Mouse (Mus musculus): Measurements from ENCODE around the gene Prkacb. TPM values are rescaled to one million over a fixed set of nuclear protein-coding genes. Genes with fewer than 3 reads are reported as not detected.

Gene Prkacb
- polyA plus RNA-seq, 1 experiment, result 26.1 TPM

DNA sequence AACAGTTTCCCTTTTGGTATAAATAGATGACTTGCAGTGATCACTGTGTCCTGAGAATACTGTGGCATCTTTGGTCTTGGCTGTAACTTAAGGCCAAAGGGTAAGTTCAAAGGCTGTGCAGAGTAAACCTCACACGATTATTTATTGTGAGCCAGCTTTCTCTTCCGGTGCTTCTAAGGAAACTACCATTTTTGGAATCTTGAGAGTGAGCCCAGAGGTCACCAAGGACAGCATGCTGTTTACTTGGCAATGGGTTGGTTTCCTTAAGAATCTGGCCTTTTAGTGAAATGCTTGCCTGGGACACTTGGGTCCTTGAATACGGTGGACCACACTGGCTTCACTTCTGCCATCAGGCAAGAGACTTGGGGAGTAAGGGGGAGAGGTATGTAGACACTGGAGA lies 30.0 kb upstream of the Prkacb start:
- no peak for DNase-seq

DNA sequence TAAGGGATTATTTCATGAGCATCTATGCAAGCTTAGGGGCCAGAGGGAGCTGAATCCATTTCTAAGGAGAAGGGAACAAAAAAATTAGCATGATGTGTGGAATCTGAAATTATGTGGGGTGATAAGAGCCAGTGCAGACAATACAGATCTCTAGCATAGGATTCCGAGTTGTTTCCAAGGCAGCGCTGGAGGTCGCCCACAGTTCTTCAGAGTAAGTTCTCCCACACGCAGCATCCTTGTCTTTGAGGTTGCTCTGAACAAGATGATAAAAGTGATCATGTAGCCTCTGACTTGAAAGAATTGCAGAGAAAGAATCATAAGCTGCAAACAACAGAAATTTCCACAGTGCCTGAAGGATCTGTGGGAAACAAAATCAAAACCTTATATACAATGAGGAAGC lies 7.9 kb upstream of the Prkacb start:
- no peak for TF ChIP-seq CTCF (IDR thresholded peaks at IDR 0.05; ENCODE audit: insufficient read depth, low read length)
- no peak for TF ChIP-seq POLR2A (IDR thresholded peaks at IDR 0.05; ENCODE audit: borderline replicate concordance, extremely low read depth, low read depth, low read length)
- DNase-seq, result no peak
- WGBS, result 88% methylated on average over 4 of the region's 4 CpGs
- H3K4me1 ChIP-seq (ENCODE audit: control insufficient read depth, insufficient read depth, low read length), result no peaks in the 10 kb centered on the region
- H3K4me3 ChIP-seq (replicated peaks; ENCODE audit: extremely low read depth, low read depth, low read length), result no peak overlapping the region

More for the DNA sequence above, 30.0 kb upstream of the Prkacb start:
- no peak for TF ChIP-seq POLR2A (IDR thresholded peaks at IDR 0.05; ENCODE audit: borderline replicate concordance, extremely low read depth, low read depth, low read length)
- no peak for TF ChIP-seq CTCF (IDR thresholded peaks at IDR 0.05; ENCODE audit: insufficient read depth, low read length)
- 24% methylated on average over 3 of the region's 3 CpGs for WGBS
- H3K4me3 ChIP-seq (replicated peaks; ENCODE audit: extremely low read depth, low read depth, low read length), result no peak overlapping the region
- H3K4me1 ChIP-seq (ENCODE audit: control insufficient read depth, insufficient read depth, low read length), result peaks cover 6% of the 10 kb centered on the region

DNA sequence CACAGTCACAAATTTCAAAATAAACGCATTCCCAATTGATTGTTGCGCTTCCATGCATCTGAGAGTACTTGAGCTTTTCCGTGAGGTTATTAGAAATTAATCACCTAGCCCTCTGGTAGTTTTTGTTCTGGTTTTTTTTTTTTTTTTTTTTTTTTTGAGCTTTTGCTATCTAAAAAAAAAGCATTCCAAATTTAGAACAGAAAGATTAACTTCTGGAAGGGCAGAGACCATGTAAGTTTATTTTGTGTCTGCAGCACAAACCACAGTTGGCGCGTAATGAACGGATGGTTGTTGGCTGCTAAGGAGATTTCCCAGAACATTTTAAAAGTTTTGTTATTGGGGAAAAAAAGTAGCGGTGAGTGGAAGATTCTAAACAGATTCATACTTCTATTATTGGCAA lies 834 bp upstream of the Prkacb start:
- 44% methylated on average over 7 of the region's 7 CpGs for WGBS
- no peak for DNase-seq
- peak overlapping the region; percentile 98 for H3K4me3 ChIP-seq (replicated peaks; ENCODE audit: extremely low read depth, low read depth, low read length)
- TF ChIP-seq POLR2A (IDR thresholded peaks at IDR 0.05; ENCODE audit: borderline replicate concordance, extremely low read depth, low read depth, low read length), result no peak
- no peak for TF ChIP-seq CTCF (IDR thresholded peaks at IDR 0.05; ENCODE audit: insufficient read depth, low read length)
- 0 out of 2 replicates have a peak, but pooled peaks cover 3% of the 10 kb centered on the region for H3K4me1 ChIP-seq (ENCODE audit: control insufficient read depth, insufficient read depth, low read length)

DNA sequence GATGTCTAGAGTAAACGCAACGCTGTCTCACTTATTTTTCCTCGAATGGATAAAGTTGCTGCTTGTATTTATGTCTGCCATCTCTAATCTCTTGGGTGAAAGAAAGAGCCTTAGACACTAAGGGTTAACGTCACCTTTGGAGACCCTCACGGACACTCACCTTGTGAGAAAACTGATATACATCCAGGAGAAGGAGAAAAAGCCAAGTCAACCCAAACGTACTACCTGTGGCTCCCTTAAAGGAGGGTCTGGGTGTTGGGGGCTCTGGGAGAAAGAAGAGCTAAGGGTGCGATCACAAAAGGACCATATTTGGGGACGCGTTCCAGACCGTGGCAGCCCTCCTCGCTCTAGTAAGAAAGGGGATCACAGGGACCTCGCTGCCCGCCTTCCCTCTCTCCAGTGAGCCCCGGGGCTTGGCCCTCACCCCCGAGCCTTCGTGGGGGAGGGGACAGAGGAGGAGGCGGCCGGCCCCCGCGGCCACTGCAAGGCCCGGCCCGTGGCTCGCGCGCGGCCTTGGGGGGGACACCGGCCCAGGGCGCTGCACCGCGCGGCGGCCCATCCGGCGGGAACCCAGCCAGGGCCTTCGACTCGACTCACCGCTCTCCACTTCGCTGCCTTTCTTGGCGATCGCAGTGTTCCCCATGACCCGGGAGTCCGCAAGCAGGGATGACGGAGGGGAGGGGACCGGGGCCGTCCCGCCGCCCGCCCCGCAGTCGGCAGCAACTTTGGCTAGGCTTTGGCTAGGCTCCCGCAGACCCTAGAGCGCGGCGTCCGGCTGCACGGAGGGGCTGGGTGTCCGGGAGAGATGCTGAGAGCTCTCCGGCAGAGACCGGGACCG lies 530 bp downstream of the Prkacb start:
- H3K4me3 ChIP-seq (replicated peaks; ENCODE audit: extremely low read depth, low read depth, low read length), result peak overlapping the region; percentile 98
- WGBS, result 1% methylated on average over 58 of the region's 60 CpGs
- DNase-seq, result no peak
- TF ChIP-seq POLR2A (IDR thresholded peaks at IDR 0.05; ENCODE audit: borderline replicate concordance, extremely low read depth, low read depth, low read length) (no peak), CTCF (IDR thresholded peaks at IDR 0.05; ENCODE audit: insufficient read depth, low read length) (no peak)
- H3K4me1 ChIP-seq (ENCODE audit: control insufficient read depth, insufficient read depth, low read length), result 0 out of 2 replicates have a peak, but pooled peaks cover 3% of the 10 kb centered on the region

DNA sequence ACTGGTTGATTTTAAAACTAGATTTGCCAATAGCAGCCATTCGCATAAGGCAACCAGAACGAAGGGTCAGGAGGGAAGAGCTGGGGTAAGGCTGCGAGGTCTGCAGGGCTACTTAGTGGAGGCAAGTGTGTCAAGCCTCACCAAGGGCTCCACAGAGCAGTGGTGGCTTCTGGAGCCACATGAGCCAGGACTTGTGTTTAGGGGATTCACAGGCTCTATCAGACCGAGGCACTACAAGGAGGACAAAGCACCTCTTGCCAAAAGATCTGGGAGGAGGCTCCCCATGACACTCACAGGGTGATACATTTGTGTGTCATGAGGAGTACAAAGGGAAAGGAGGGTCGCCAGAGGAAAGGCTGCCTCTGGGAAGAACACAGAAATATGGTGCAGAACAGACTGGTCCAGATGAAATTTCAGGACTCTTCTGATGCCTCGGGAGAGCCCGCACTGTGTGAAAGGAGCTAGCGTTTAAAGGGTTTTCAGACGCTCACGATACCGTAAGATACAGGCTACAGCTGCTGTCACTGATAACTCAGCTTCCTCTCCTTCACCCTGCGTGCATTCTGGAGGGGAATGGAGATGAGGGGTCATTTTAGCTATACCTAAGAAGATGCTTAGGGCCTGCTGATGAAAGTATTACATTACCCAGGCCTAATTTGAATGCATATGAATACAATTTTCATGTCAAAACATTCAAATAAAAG lies 19.1 kb downstream of the Prkacb start:
- Histone ChIP-seq H3K4me1 (ENCODE audit: control insufficient read depth, insufficient read depth, low read length) (no peaks in the 10 kb centered on the region; the same call in 1 of the 2 replicates), H3K4me3 (replicated peaks; ENCODE audit: extremely low read depth, low read depth, low read length) (no peak overlapping the region)
- TF ChIP-seq POLR2A (IDR thresholded peaks at IDR 0.05; ENCODE audit: borderline replicate concordance, extremely low read depth, low read depth, low read length) (no peak), CTCF (IDR thresholded peaks at IDR 0.05; ENCODE audit: insufficient read depth, low read length) (no peak)
- WGBS, result 80% methylated on average over 12 of the region's 12 CpGs
- DNase-seq, result no peak

DNA sequence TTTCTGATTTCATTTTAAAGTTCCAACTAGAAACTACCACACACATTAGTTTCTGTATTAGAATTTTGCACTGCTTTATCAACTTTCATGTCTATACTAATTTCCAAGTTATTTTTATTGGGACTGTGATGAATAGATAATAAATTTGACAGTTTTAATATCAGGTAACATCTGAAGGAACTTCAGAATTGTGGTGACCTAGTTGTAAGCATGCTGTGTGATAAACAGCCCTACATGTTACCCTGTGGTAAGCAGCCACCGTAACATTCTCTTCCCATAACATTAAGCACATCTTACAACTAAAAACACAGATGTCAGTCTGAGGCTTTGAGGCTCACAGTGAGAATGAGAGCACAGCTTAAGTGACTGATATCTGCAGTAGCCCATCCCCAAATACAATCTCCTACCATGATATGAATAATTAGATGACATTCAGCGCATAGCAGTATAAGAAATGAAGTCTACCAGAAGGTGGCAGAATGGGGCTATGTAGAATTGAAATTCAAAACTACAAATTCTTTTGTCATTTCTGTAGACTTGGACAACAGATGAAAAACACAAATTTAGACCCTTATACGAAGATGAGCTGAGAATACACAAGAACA lies 20.5 kb downstream of the Prkacb start:
- no peak overlapping the region for H3K4me3 ChIP-seq (replicated peaks; ENCODE audit: extremely low read depth, low read depth, low read length)
- TF ChIP-seq POLR2A (IDR thresholded peaks at IDR 0.05; ENCODE audit: borderline replicate concordance, extremely low read depth, low read depth, low read length), result no peak
- TF ChIP-seq CTCF (IDR thresholded peaks at IDR 0.05; ENCODE audit: insufficient read depth, low read length), result peak; percentile 23; the same call in 1 of the 2 replicates
- 70% methylated on average over 3 of the region's 3 CpGs for WGBS
- no peaks in the 10 kb centered on the region; the same call in 1 of the 2 replicates for H3K4me1 ChIP-seq (ENCODE audit: control insufficient read depth, insufficient read depth, low read length)
- DNase-seq, result no peak

DNA sequence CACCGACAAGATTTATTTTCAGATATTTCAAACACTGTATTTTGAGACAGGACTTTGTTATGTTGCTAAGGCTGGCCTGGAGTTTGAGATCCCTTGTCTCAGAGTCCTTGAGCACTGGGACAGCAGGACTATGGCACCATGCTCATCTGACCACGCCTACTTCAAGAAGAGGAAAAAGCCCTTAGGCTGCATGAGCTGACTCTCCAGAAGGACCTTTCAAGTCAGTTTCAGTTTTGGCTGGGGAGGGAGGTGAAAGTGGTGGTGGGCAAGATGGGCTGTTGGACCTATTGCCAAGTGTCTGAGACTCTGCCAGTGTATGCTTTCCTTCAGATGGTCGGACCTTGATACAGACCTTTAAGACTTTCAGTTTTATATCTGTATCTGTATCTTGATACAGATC lies 28.6 kb downstream of the Prkacb start:
- TF ChIP-seq POLR2A (IDR thresholded peaks at IDR 0.05; ENCODE audit: borderline replicate concordance, extremely low read depth, low read depth, low read length), result no peak
- DNase-seq, result no peak
- WGBS, result 58% methylated on average over 3 of the region's 3 CpGs
- Histone ChIP-seq H3K4me3 (replicated peaks; ENCODE audit: extremely low read depth, low read depth, low read length) (no peak overlapping the region), H3K4me1 (ENCODE audit: control insufficient read depth, insufficient read depth, low read length) (peaks cover 2% of the 10 kb centered on the region)

DNA sequence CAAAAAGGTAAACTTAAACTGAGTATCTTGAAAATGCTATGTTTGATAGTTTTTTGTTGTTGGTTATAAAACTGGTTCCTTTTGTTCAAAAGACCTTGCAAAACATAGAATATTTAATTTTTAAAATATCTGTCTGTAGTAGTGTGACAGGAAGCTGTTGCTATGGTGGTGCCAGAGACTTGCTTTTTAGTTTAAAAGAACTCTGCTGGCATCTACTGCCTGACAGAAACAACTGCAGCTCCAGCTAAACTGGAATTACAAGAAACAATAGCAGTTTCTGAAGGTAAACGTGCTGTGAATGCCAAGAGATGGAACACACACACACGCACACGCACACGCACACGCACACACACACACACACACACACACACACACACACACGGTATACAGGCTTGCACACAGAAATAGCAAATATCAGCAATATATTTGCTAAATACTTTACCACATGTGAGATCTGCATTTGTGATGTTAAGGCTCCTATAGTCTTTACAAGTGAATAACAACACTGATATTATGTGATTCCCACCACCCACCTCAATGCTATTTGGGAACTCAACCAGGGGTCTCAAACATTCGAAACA lies 29.1 kb downstream of the Prkacb start:
- Histone ChIP-seq H3K4me3 (replicated peaks; ENCODE audit: extremely low read depth, low read depth, low read length) (no peak overlapping the region), H3K4me1 (ENCODE audit: control insufficient read depth, insufficient read depth, low read length) (peaks cover 2% of the 10 kb centered on the region)
- DNase-seq, result no peak
- 63% methylated on average over 7 of the region's 7 CpGs for WGBS
- TF ChIP-seq POLR2A (IDR thresholded peaks at IDR 0.05; ENCODE audit: borderline replicate concordance, extremely low read depth, low read depth, low read length), result no peak
- TF ChIP-seq CTCF (IDR thresholded peaks at IDR 0.05; ENCODE audit: insufficient read depth, low read length), result peak; percentile 23; the same call in 1 of the 2 replicates

DNA sequence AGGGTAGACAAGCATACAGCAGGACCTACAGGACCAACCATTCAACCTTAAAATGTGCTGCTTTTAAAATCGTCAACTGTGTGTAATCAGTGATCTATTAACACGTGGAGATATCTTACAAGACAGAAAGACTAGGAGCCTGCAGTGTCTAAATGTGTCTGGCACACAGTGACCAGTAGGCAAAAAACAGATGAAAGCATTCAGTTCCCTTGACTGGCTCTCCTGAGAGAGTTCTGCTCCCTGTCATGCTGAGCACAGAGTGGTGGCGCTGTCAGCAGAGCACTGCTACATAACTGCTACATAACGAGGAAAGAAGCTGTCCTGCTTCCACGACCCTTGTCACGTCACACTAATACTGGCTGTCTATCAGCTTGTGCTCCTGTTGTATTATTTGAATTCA lies 30.2 kb downstream of the Prkacb start:
- TF ChIP-seq CTCF (IDR thresholded peaks at IDR 0.05; ENCODE audit: insufficient read depth, low read length), result no peak
- TF ChIP-seq POLR2A (IDR thresholded peaks at IDR 0.05; ENCODE audit: borderline replicate concordance, extremely low read depth, low read depth, low read length), result no peak
- no peak for DNase-seq
- Histone ChIP-seq H3K4me3 (replicated peaks; ENCODE audit: extremely low read depth, low read depth, low read length) (no peak overlapping the region), H3K4me1 (ENCODE audit: control insufficient read depth, insufficient read depth, low read length) (peaks cover 2% of the 10 kb centered on the region)
- WGBS, result 60% methylated on average over 6 of the region's 6 CpGs

Data from lung, adult 2 months (tissue).